Mouse (Mus musculus) adrenal gland, adult 8-10 months (tissue): ENCODE measurements around the gene Nlgn2. TPM values are rescaled to one million over a fixed set of nuclear protein-coding genes. Genes with fewer than 3 reads are reported as not detected.
"Not testable (repeated sequence)": the region's sequence is repeated elsewhere in the genome, so short reads cannot be mapped to it uniquely, and the experiment has no call there.

Experiments used
- DNase-seq: peaks from one replicate; pipeline ENCODE4 v3.0.0; 2022
- total RNA-seq, 4 experiments: library from RNA; stranded (reverse); gene quantifications; 2 replicates each; pipeline ENCODE4 v1.2.4; 2022

Gene Nlgn2
- total RNA-seq, 4 experiments from 2014 or later = 22.2 to 48.7 (median 35.8) TPM

GRCm38 (mm10) chr11:69863729-69864128, 26.1 kb upstream of the Nlgn2 start:
- not testable (repeated sequence) for DNase-seq

GRCm38 (mm10) chr11:69858113-69858998, 20.8 kb upstream of the Nlgn2 start, which contains the start of gene Tnk1:
Tnk1 (minus strand) TSS chr11:69858730.
- no peak for DNase-seq

- no peak for DNase-seq
Measured at GRCm38 (mm10) chr11:69855347-69855746, 17.8 kb upstream of the Nlgn2 start.

GRCm38 (mm10) chr11:69854680-69855079, 17.1 kb upstream of the Nlgn2 start:
- no peak for DNase-seq

- DNase-seq = no peak
Measured at GRCm38 (mm10) chr11:69853994-69854393, 16.4 kb upstream of the Nlgn2 start.

- DNase-seq = no peak
Measured at GRCm38 (mm10) chr11:69850754-69851153, 13.2 kb upstream of the Nlgn2 start.

- DNase-seq = no peak
Measured at GRCm38 (mm10) chr11:69849884-69850283, 12.3 kb upstream of the Nlgn2 start.

- no peak for DNase-seq
Measured at GRCm38 (mm10) chr11:69849128-69849527, 11.5 kb upstream of the Nlgn2 start.

GRCm38 (mm10) chr11:69848021-69848420, 10.4 kb upstream of the Nlgn2 start:
- DNase-seq = no peak

- DNase-seq = no peak
Measured at GRCm38 (mm10) chr11:69846738-69847688, 9.4 kb upstream of the Nlgn2 start.

- peak; percentile 90 for DNase-seq
Measured at GRCm38 (mm10) chr11:69846198-69846680, 8.7 kb upstream of the Nlgn2 start, which contains the start of gene Plscr3. Plscr3 (plus strand) TSS chr11:69846376.

- DNase-seq = no peak
Measured at GRCm38 (mm10) chr11:69838714-69839104, 1.1 kb upstream of the Nlgn2 start.

- peak; percentile 96 for DNase-seq
Measured at GRCm38 (mm10) chr11:69837952-69838713, 549 bp upstream of the Nlgn2 start, which contains the start of gene Tmem256. Tmem256 (plus strand) TSS chr11:69838514.

GRCm38 (mm10) chr11:69836703-69837576, 644 bp downstream of the Nlgn2 start:
- DNase-seq = peak; percentile 31

GRCm38 (mm10) chr11:69835966-69836335, 1.6 kb downstream of the Nlgn2 start:
- DNase-seq = no peak

GRCm38 (mm10) chr11:69835326-69835965, 2.1 kb downstream of the Nlgn2 start:
- DNase-seq = no peak

- DNase-seq = no peak
Measured at GRCm38 (mm10) chr11:69834001-69834549, 3.5 kb downstream of the Nlgn2 start.

- no peak for DNase-seq
Measured at GRCm38 (mm10) chr11:69833554-69833953, 4.0 kb downstream of the Nlgn2 start.

GRCm38 (mm10) chr11:69828832-69829231, 8.8 kb downstream of the Nlgn2 start:
- no peak for DNase-seq

GRCm38 (mm10) chr11:69823456-69823855, 14.1 kb downstream of the Nlgn2 start:
- DNase-seq = no peak
